Mouse (Mus musculus) forebrain, embryonic 11.5 days (tissue): ENCODE measurements around the gene 2610301B20Rik. TPM values are rescaled to one million over a fixed set of nuclear protein-coding genes. Genes with fewer than 3 reads are reported as not detected.

Experiments used
- ATAC-seq: fragments of 200-750 bp; cut with Nextera tagmentation; replicated peaks from 2 replicates; pipeline ENCODE4 v1.8.0; 2017; ENCODE audit warnings: moderate TSS enrichment; ENCODE audit not compliant: low FRiP score
- DNase-seq: peaks from one replicate; pipeline ENCODE4 v3.0.0-alpha.2; 2017; ENCODE audit warnings: low spot score
- H3K27ac ChIP-seq: fragments of 300-500 bp; sonication (generic); 2 replicates; pipeline ENCODE4 v1.5.1; 2014; ENCODE audit warnings: low read depth, low read length
- H3K27me3 ChIP-seq: fragments of 300-500 bp; sonication (generic); 2 replicates; pipeline ENCODE4 v1.6.1; 2014; ENCODE audit warnings: mild to moderate bottlenecking, low read length, mixed read lengths; ENCODE audit not compliant: control insufficient read depth, insufficient read depth
- H3K36me3 ChIP-seq: fragments of 300-500 bp; sonication (generic); 2 replicates; pipeline ENCODE4 v1.6.1; 2014; ENCODE audit warnings: mild to moderate bottlenecking, low read length, moderate library complexity, mixed read lengths; ENCODE audit not compliant: control insufficient read depth, insufficient read depth
- H3K4me1 ChIP-seq: fragments of 300-500 bp; sonication (generic); replicated peaks from 2 replicates; pipeline ENCODE4 v1.6.1; 2014; ENCODE audit warnings: low read length, mixed read lengths; ENCODE audit not compliant: control insufficient read depth, insufficient read depth
- H3K4me2 ChIP-seq: fragments of 300-500 bp; sonication (generic); 2 replicates; pipeline ENCODE4 v1.6.1; 2014; ENCODE audit warnings: low read depth, mild to moderate bottlenecking, low read length, moderate library complexity, mixed read lengths; ENCODE audit not compliant: severe bottlenecking
- H3K4me3 ChIP-seq: fragments of 300-500 bp; sonication (generic); 2 replicates; pipeline ENCODE4 v1.5.1; 2014; ENCODE audit warnings: low read depth, low read length
- H3K9ac ChIP-seq: fragments of 300-500 bp; sonication (generic); 2 replicates; pipeline ENCODE4 v1.6.1; 2014; ENCODE audit warnings: low read length
- H3K9me3 ChIP-seq: fragments of 300-500 bp; sonication (generic); 2 replicates; pipeline ENCODE4 v1.6.1; 2016; ENCODE audit warnings: low read length, mixed read lengths; ENCODE audit not compliant: control insufficient read depth
- WGBS: fragments of 180-500 bp; shearing (Covaris S2); extraction: QIAGEN DNeasy Blood & Tissue Kit; methylation state at CpG from one replicate; pipeline ENCODE4 v1.1.7; 2014; 5-methylcytosine and 5-hydroxymethylcytosine counted together
- polyA plus RNA-seq: library from polyadenylated mRNA; unstranded; fragments of >200 nt; fragmentation: Nextera tagmentation; extraction: Ambion mirVana; gene quantifications from 2 replicates; pipeline ENCODE4 v1.2.1, GENCODE M21; 2014

2610301B20Rik gene
- polyA plus RNA-seq, 1 experiment from 2014 or later = 48.2 TPM

GRCm38 (mm10) chr4:10913409-10913808, 39.1 kb downstream of the 2610301B20Rik start:
- Histone ChIP-seq H3K9ac (no peak overlapping the region), H3K4me1 (peaks cover 3% of the 10 kb centered on the region; the same call in 1 of the 2 replicates), H3K36me3 (no peaks in the 10 kb centered on the region), H3K4me2 (no peak overlapping the region), H3K27ac (no peak overlapping the region), H3K4me3 (no peak overlapping the region), H3K9me3 (no peaks in the 10 kb centered on the region), H3K27me3 (no peaks in the 10 kb centered on the region)
- DNase-seq = no peak
- 79% methylated on average over 3 of the region's 3 CpGs for WGBS
- ATAC-seq = no peak

- no peak for DNase-seq
- Histone ChIP-seq H3K27ac (no peak overlapping the region), H3K4me3 (no peak overlapping the region), H3K9me3 (no peaks in the 10 kb centered on the region), H3K4me2 (no peak overlapping the region), H3K4me1 (peaks cover 3% of the 10 kb centered on the region; the same call in 1 of the 2 replicates), H3K27me3 (no peaks in the 10 kb centered on the region), H3K9ac (no peak overlapping the region), H3K36me3 (no peaks in the 10 kb centered on the region)
- WGBS = 86% methylated on average over 2 of the region's 2 CpGs
- ATAC-seq = no peak
Observed at GRCm38 (mm10) chr4:10914766-10915165, 40.5 kb downstream of the 2610301B20Rik start.

GRCm38 (mm10) chr4:10915271-10915670, 41.0 kb downstream of the 2610301B20Rik start:
- ATAC-seq = no peak
- Histone ChIP-seq H3K36me3 (no peaks in the 10 kb centered on the region), H3K27me3 (no peaks in the 10 kb centered on the region), H3K4me2 (no peak overlapping the region), H3K4me1 (peaks cover 3% of the 10 kb centered on the region; the same call in 1 of the 2 replicates), H3K9me3 (no peaks in the 10 kb centered on the region), H3K4me3 (no peak overlapping the region), H3K9ac (no peak overlapping the region), H3K27ac (no peak overlapping the region)
- 84% methylated on average over 3 of the region's 3 CpGs for WGBS
- DNase-seq = no peak

GRCm38 (mm10) chr4:10918402-10918801, 44.1 kb downstream of the 2610301B20Rik start:
- 92% methylated on average over 8 of the region's 8 CpGs for WGBS
- ATAC-seq (no peak), DNase-seq (no peak)
- Histone ChIP-seq H3K27me3 (no peaks in the 10 kb centered on the region), H3K27ac (no peak overlapping the region), H3K4me3 (no peak overlapping the region), H3K9ac (no peak overlapping the region), H3K9me3 (no peaks in the 10 kb centered on the region), H3K4me2 (no peak overlapping the region), H3K36me3 (no peaks in the 10 kb centered on the region), H3K4me1 (no peaks in the 10 kb centered on the region)

- Histone ChIP-seq H3K4me1 (no peaks in the 10 kb centered on the region), H3K9ac (no peak overlapping the region), H3K27me3 (no peaks in the 10 kb centered on the region), H3K9me3 (no peaks in the 10 kb centered on the region), H3K36me3 (no peaks in the 10 kb centered on the region), H3K4me3 (no peak overlapping the region), H3K4me2 (no peak overlapping the region), H3K27ac (no peak overlapping the region)
- ATAC-seq (no peak), DNase-seq (no peak)
- 69% methylated on average over 5 of the region's 5 CpGs for WGBS
Observed at GRCm38 (mm10) chr4:10919097-10919496, 44.8 kb downstream of the 2610301B20Rik start.

GRCm38 (mm10) chr4:10919530-10919929, 45.2 kb downstream of the 2610301B20Rik start:
- no peak for ATAC-seq
- no peaks in the 10 kb centered on the region for H3K4me1 ChIP-seq
- no peak overlapping the region for H3K4me2 ChIP-seq
- DNase-seq = no peak
- H3K27ac ChIP-seq = no peak overlapping the region
- H3K27me3 ChIP-seq = no peaks in the 10 kb centered on the region
- H3K9ac ChIP-seq = no peak overlapping the region
- no peak overlapping the region for H3K4me3 ChIP-seq
- no peaks in the 10 kb centered on the region for H3K36me3 ChIP-seq
- H3K9me3 ChIP-seq = no peaks in the 10 kb centered on the region
- WGBS = 90% methylated on average over 3 of the region's 3 CpGs

- no peak for ATAC-seq
- H3K9ac ChIP-seq = no peak overlapping the region
- H3K4me3 ChIP-seq = no peak overlapping the region
- H3K4me1 ChIP-seq = no peaks in the 10 kb centered on the region
- H3K4me2 ChIP-seq = no peak overlapping the region
- no peak for DNase-seq
- H3K27me3 ChIP-seq = no peaks in the 10 kb centered on the region
- H3K27ac ChIP-seq = no peak overlapping the region
- no peaks in the 10 kb centered on the region for H3K36me3 ChIP-seq
- 98% methylated on average over 6 of the region's 6 CpGs for WGBS
- H3K9me3 ChIP-seq = no peaks in the 10 kb centered on the region
Observed at GRCm38 (mm10) chr4:10919987-10920386, 45.7 kb downstream of the 2610301B20Rik start.

GRCm38 (mm10) chr4:10920622-10921021, 46.3 kb downstream of the 2610301B20Rik start:
- WGBS = 95% methylated on average over 6 of the region's 6 CpGs

GRCm38 (mm10) chr4:10923180-10923579, 48.9 kb downstream of the 2610301B20Rik start:
- ATAC-seq (no peak), DNase-seq (no peak)
- Histone ChIP-seq H3K9me3 (no peaks in the 10 kb centered on the region), H3K4me3 (no peak overlapping the region), H3K36me3 (no peaks in the 10 kb centered on the region), H3K4me2 (no peak overlapping the region), H3K4me1 (no peaks in the 10 kb centered on the region), H3K9ac (no peak overlapping the region), H3K27me3 (no peaks in the 10 kb centered on the region), H3K27ac (no peak overlapping the region)
- WGBS = 87% methylated on average over 6 of the region's 6 CpGs

More at GRCm38 (mm10) chr4:10920622-10921021, 46.3 kb downstream of the 2610301B20Rik start:
- ATAC-seq (no peak), DNase-seq (no peak)
- Histone ChIP-seq H3K4me3 (no peak overlapping the region), H3K9me3 (no peaks in the 10 kb centered on the region), H3K27ac (no peak overlapping the region), H3K4me1 (no peaks in the 10 kb centered on the region), H3K27me3 (no peaks in the 10 kb centered on the region), H3K4me2 (no peak overlapping the region), H3K9ac (no peak overlapping the region), H3K36me3 (no peaks in the 10 kb centered on the region)
